Mouse (Mus musculus) hindbrain, postnatal 0 days (tissue): ENCODE results near the gene Olfr1037. TPM values are rescaled to one million over a fixed set of nuclear protein-coding genes. Genes with fewer than 3 reads are reported as not detected.
"Not testable (repeated sequence)": the region's sequence is repeated elsewhere in the genome, so short reads cannot be mapped to it uniquely, and the experiment has no call there.

Experiments
- ATAC-seq: fragments of 200-750 bp; cut with Nextera tagmentation; 2 replicates; pipeline ENCODE4 v1.8.0; 2017; ENCODE audit warnings: mild to moderate bottlenecking, moderate TSS enrichment, moderate library complexity
- DNase-seq: peaks from one replicate; pipeline ENCODE4 v3.0.0-alpha.2; 2015; ENCODE audit warnings: low spot score
- H3K27ac ChIP-seq: fragments of 300-500 bp; sonication (generic); 2 replicates; pipeline ENCODE4 v1.5.1; 2014; ENCODE audit warnings: mild to moderate bottlenecking
- H3K27me3 ChIP-seq: fragments of 300-500 bp; sonication (generic); 2 replicates; pipeline ENCODE4 v1.6.1; 2014; ENCODE audit warnings: low read length, mixed read lengths; ENCODE audit not compliant: insufficient read depth
- H3K36me3 ChIP-seq: fragments of 300-500 bp; sonication (generic); 2 replicates; pipeline ENCODE4 v1.6.1; 2014; ENCODE audit warnings: low read length, mixed read lengths; ENCODE audit not compliant: insufficient read depth
- H3K4me1 ChIP-seq: fragments of 300-500 bp; sonication (generic); 2 replicates; pipeline ENCODE4 v1.6.1; 2014; ENCODE audit warnings: antibody characterized with exemption, low read length, mixed read lengths; ENCODE audit not compliant: insufficient read depth
- H3K4me2 ChIP-seq: fragments of 300-500 bp; sonication (generic); 2 replicates; pipeline ENCODE4 v1.6.1; 2014; ENCODE audit warnings: low read depth, mild to moderate bottlenecking, low read length, moderate library complexity, mixed read lengths
- H3K4me3 ChIP-seq: fragments of 300-500 bp; sonication (generic); 2 replicates; pipeline ENCODE4 v1.5.1; 2014; ENCODE audit warnings: low read length
- H3K9ac ChIP-seq: fragments of 300-500 bp; sonication (generic); replicated peaks from 2 replicates; pipeline ENCODE4 v1.6.1; 2014; ENCODE audit warnings: mild to moderate bottlenecking, low read length, moderate library complexity, mixed read lengths
- H3K9me3 ChIP-seq: fragments of 300-500 bp; sonication (generic); 2 replicates; pipeline ENCODE4 v1.6.1; 2016; ENCODE audit warnings: low read length, mixed read lengths
- CTCF ChIP-seq: IDR thresholded peaks from 2 replicates; pipeline ENCODE4 v1.5.1; 2016; ENCODE audit warnings: antibody characterized with exemption, control low read depth, low read depth
- WGBS: fragments of 180-500 bp; shearing (Covaris S2); extraction: QIAGEN DNeasy Blood & Tissue Kit; methylation state at CpG from one replicate; pipeline ENCODE4 v1.1.7; 2014; 5-methylcytosine and 5-hydroxymethylcytosine counted together
- polyA plus RNA-seq: library from polyadenylated mRNA; unstranded; fragments of >200 nt; fragmentation: Nextera tagmentation; extraction: Ambion mirVana; gene quantifications from 2 replicates; pipeline ENCODE4 v1.2.1, GENCODE M21; 2015
- total RNA-seq: library from RNA; depleted of rRNA; stranded (reverse); fragments of >200 nt; gene quantifications from 2 replicates; pipeline ENCODE4 v1.2.3, GENCODE M21; 2014; rRNA removed

Olfr1037 gene
- total RNA-seq (not detected in 2 replicates), polyA plus RNA-seq (not detected in 2 replicates)

DNA sequence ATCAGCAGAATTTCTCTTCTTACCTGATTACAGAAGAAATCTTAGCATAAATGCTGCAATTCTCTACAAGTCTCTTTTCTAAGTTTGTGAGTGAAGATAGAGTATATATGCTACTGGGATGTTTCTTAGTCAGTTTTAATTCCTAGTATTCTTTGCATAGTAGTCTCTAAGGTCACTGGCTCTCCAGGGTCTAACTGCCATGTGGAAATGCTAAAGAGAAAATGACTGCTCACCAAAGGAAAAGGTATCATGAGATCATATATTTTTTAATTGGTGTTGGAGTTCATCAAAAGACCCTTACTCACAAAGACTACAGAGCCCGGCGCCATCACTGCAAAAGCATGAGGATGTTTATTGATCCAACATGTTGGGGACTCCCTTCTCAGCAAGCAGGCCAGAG, at the start of gene Olfr1037:
Olfr1037 (minus strand) TSS at position 101 of the 400 bp plus-strand sequence.
- ATAC-seq: no peak
- DNase-seq: no peak
- 94% methylated on average over 2 of the region's 2 CpGs for WGBS
- no peak within 1 kb of the TSS for H3K4me2 ChIP-seq
- H3K4me3 ChIP-seq: no peak within 1 kb of the TSS
- no peaks in the 10 kb centered on the region for H3K36me3 ChIP-seq
- TF ChIP-seq CTCF: no peak
- no peaks in the 10 kb centered on the region for H3K4me1 ChIP-seq
- no peaks in the 10 kb centered on the region for H3K9me3 ChIP-seq
- H3K27me3 ChIP-seq: no peaks in the 10 kb centered on the region
- H3K9ac ChIP-seq: no peak within 1 kb of the TSS
- no peak within 1 kb of the TSS for H3K27ac ChIP-seq

DNA sequence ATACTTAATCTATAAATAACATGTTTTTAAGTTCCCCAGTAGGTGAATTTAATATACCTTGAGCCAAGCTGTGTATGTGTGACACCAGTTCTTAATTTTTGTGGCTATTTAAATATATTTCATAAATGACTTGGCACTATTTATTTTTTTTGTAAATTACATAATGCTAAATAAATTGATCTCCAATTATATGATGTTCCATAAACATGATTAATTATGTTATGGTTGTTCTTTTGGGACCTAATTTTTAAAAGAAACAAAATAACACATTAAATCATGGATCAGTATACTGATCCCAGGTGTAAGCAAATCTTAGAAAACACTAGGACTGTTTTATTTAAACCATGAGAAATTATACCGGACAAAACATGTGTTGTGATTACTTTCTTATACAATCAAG, 48.6 kb upstream of the Olfr1037 start, which contains the start of gene Olfr1039:
Olfr1039 (minus strand) TSS at position 101 of the 400 bp plus-strand sequence.
- no peaks in the 10 kb centered on the region for H3K4me1 ChIP-seq
- H3K36me3 ChIP-seq: no peaks in the 10 kb centered on the region
- H3K4me3 ChIP-seq: no peak within 1 kb of the TSS
- no peaks in the 10 kb centered on the region for H3K27me3 ChIP-seq
- no peak within 1 kb of the TSS for H3K4me2 ChIP-seq
- no peak for ATAC-seq
- DNase-seq: no peak
- H3K9ac ChIP-seq: no peak within 1 kb of the TSS
- no peak for TF ChIP-seq CTCF
- H3K9me3 ChIP-seq: 0 out of 2 replicates have a peak, but pooled peaks cover 2% of the 10 kb centered on the region
- H3K27ac ChIP-seq: no peak within 1 kb of the TSS
- 98% methylated on average over 1 of the region's 1 CpGs for WGBS

DNA sequence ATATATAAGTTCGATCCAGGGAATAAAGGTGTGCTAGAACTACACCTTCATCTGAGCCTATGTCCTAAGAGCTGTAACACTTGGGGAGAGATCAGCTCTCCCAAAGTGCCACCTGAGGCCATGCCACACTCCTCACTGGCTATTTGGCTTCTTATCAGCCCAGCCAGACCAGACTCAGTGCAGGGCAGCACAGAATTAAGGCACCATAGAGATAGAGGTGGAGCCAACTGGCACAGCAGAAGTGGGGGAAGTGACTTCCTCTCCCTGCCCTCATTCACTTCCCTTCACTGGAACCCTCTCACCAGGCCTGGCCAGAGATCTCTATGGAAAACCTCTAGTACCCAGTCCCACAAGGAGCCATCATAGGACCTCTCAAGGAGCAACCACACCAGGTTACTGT, 6.7 kb downstream of the Olfr1037 start:
- not testable (repeated sequence) for H3K27ac ChIP-seq, H3K4me3 ChIP-seq, DNase-seq, H3K9me3 ChIP-seq, H3K27me3 ChIP-seq, H3K4me2 ChIP-seq, H3K4me1 ChIP-seq, ATAC-seq, H3K9ac ChIP-seq, H3K36me3 ChIP-seq
- 83% methylated on average over 1 of the region's 1 CpGs for WGBS

GRCm38 (mm10) chr2:86073692-86074091, 13.5 kb downstream of the Olfr1037 start, which contains the start of gene Olfr1036:
TSS of gene Olfr1036 (plus strand) at chr2:86073992.
- H3K9me3 ChIP-seq: not testable (repeated sequence)

DNA sequence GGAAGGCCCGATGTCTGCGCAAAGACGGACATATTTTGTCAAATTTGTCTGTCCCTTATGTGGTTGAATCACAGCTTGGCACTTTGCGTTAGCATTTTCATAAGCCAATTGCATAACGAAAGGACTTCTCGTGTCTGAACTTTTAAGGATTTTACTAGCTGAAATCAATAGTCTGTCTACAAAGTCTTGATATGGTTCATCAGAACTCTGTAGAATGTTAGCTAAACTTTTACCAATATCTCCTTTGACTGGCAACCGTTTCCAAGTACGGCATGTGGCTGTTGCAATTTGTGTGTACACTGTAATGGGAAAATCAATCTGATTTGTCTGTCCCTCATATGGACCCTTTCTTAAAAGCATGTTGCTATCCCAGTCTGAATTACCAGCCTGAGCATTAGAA, 17.0 kb downstream of the Olfr1037 start:
- 95% methylated on average over 8 of the region's 8 CpGs for WGBS
- H3K4me2 ChIP-seq: no peak overlapping the region
- H3K4me3 ChIP-seq: no peak overlapping the region
- no peaks in the 10 kb centered on the region for H3K4me1 ChIP-seq
- DNase-seq (no peak), ATAC-seq (no peak)
- TF ChIP-seq CTCF: no peak
- H3K36me3 ChIP-seq: no peaks in the 10 kb centered on the region
- H3K27me3 ChIP-seq: no peaks in the 10 kb centered on the region
- H3K9ac ChIP-seq: no peak overlapping the region
- H3K9me3 ChIP-seq: no peaks in the 10 kb centered on the region
- no peak overlapping the region for H3K27ac ChIP-seq

More at GRCm38 (mm10) chr2:86073692-86074091, 13.5 kb downstream of the Olfr1037 start, which contains the start of gene Olfr1036:
- H3K4me2 ChIP-seq, ATAC-seq, H3K4me3 ChIP-seq, H3K4me1 ChIP-seq, H3K27me3 ChIP-seq, H3K27ac ChIP-seq, DNase-seq, H3K36me3 ChIP-seq, H3K9ac ChIP-seq: not testable (repeated sequence)

DNA sequence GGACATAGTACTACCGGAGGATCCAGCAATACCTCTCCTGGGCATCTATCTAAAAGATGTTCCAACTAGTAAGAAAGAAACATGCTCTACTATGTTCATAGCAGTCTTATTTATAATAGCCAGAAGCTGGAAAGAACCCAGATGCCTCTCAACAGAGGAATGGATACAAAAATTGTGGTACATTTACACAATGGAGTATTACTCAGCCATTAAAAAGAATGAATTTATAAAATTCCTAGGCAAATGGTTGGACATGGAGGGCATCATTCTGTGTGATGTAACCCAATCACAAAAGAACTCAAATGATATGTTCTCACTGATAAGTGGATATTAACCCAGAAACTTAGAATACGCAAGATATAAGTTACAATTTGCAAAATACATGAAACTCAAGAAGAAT, 23.4 kb downstream of the Olfr1037 start:
- H3K9me3 ChIP-seq, ATAC-seq, H3K9ac ChIP-seq, H3K4me3 ChIP-seq, H3K27ac ChIP-seq, H3K4me2 ChIP-seq, H3K36me3 ChIP-seq, DNase-seq, H3K27me3 ChIP-seq, H3K4me1 ChIP-seq: not testable (repeated sequence)
- 99% methylated on average over 2 of the region's 2 CpGs for WGBS

- H3K36me3 ChIP-seq, ATAC-seq, H3K27me3 ChIP-seq, H3K9me3 ChIP-seq, H3K4me2 ChIP-seq, DNase-seq, H3K9ac ChIP-seq, H3K4me1 ChIP-seq, H3K4me3 ChIP-seq, H3K27ac ChIP-seq: not testable (repeated sequence)
Observed at GRCm38 (mm10) chr2:86050777-86051176, 36.4 kb downstream of the Olfr1037 start.
